Mouse (Mus musculus) spleen, postnatal 14 days (tissue): Measurements from ENCODE around the gene Gm10197.
"Not testable (repeated sequence)": the region's sequence is repeated elsewhere in the genome, so short reads cannot be mapped to it uniquely, and the experiment has no call there.

ENCODE experiments used
- DNase-seq, 2 experiments: peaks; one replicate each; pipeline ENCODE4 v3.0.0; 2021 to 2022; ENCODE audit warnings: low spot score in 2 of 2

Gene Gm10197

DNA sequence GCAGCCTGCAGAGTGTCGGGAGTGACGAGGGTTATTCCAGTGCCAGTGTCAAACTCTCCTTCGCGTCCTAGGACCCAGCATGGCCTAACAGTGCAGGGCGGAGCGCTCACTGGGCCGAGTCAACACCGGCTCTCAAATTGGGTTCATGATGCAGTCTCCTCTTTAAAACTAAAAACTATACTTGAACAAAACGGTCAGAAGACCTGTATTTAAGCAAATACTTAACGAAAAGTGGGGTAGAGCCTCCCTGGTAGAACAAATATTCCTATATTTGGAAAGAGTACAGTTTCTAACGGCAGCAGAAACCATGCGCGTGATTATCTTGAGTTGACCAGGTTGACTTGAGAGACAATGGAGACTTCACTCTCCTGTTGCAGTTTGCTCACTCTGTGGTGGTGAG lies at the start of gene Gm10197:
TSS of gene Gm10197 (minus strand) at position 101 of the 400 bp plus-strand sequence.
- no peak for DNase-seq

DNA sequence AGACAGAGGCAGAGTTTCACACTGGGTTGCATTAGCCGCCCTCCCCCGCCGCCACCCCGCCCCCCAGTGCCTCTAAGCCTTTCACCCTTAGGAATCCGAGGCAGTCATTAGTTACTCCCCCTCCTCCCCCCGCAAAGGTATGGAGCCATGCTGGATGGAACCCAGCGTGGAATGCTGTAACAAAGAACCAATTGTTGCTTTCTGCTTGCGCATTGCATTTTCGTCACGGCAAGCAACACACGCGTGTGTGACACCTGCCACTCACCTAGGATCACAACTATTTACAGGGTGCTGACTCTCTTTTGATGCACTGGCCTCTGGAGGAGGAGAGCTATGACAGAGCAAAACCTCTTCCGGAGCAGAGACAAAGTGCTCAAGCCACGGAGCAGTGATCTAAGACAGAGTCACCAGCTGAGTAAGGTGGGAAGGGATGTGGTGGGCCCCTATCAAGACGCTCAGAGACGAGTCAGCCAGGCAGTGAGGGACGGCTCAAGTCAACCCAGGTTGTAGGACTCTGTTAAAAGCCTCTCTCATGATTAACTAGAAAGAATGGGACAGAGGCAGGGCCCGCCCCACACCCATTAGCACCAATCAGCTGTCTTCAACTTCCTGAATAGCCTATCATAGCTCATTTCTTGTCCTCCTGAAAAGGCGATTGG lies 49.5 kb upstream of the Gm10197 start:
- DNase-seq, result peak; percentile 39 to 46

DNA sequence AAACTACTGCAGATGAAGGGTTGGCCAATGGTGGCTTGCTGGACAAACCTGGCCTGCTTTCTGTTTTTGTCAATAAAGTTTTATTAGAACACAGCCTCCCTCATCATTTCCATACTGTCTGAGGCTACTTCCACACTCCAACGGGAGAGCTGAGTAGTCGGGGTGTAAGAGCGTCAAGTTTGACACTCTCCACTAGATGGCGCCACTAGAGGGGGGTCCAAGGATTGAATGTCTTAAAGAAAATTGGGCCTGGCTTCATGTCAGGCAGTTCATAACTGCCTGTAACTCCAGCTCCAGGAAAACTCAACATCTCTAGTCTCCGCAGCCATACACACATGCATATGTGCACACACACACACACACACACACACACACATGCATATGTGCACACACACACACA lies 48.3 kb upstream of the Gm10197 start:
- DNase-seq, result peak; percentile 50 to 74

DNA sequence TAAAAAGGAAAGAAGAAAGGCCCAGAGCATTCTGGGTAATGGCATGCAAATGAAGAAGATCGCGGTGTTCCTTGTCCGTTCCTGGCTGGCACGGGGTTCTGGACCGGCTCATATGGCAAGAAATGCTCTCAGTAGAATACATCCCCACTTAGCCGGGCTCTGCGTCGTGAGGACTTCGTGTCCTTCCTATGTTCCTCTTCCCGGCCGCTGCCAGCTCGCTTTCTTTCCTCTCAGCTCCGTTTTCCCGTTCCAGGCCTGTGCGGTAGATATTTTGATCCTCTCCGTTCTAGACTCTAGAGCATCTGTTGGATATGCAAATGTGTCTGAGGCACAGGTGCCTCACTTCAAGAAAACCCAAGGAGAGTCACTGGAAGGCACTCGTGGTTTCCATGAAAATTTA lies 43.6 kb upstream of the Gm10197 start:
- DNase-seq, result no peak

DNA sequence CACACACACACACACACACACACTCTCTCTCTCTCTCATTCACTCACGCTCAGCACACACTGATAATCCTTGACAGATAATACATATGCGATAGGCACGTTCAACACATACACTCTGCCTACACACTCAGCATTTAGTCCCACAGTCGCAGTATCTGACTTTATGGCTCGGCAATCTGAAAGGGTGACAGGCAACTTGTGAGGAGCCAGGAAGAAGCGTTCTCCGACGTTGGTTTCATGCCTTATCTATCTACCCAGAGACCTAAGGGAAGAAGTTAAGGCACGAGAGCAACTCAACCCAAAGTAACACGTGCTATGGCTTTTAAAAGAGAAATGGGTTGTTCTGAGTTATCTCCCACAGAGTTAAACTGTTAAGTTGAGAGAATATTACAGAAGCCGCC lies 43.1 kb upstream of the Gm10197 start:
- DNase-seq, result no peak

DNA sequence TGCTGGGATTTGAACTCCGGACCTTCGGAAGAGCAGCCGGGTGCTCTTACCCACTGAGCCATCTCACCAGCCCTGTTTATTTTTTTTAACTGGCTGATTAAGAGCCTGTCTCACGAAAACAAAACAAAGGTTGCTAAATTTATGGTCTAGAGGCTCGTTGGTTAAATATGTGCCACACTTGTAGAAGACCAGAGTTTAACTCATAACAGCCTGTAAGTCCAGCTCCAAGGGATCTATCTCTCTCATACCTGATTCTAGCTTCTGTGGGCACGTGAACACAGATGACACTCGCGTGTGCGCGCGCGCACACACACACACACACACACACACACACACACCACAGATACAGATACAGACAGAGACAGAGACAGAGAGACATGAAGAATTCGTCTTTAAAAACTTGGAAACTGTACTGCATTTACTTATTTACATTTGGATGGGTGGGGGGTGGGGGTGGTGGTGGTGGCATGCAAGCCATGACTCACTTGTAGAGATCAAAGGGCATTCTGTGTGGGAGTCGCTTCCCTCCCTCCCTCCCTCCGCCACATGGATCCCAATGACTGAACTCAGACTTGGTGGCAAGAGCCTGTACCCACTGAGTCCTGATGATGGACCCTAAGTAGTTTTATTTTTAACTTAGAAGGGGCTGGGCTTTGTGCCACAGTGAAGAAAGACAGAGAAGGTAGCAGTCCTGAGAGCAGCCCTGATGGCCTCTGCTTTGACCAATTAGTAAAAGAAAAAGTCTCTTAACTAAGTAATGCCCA lies 42.2 kb upstream of the Gm10197 start:
- no peak for DNase-seq

DNA sequence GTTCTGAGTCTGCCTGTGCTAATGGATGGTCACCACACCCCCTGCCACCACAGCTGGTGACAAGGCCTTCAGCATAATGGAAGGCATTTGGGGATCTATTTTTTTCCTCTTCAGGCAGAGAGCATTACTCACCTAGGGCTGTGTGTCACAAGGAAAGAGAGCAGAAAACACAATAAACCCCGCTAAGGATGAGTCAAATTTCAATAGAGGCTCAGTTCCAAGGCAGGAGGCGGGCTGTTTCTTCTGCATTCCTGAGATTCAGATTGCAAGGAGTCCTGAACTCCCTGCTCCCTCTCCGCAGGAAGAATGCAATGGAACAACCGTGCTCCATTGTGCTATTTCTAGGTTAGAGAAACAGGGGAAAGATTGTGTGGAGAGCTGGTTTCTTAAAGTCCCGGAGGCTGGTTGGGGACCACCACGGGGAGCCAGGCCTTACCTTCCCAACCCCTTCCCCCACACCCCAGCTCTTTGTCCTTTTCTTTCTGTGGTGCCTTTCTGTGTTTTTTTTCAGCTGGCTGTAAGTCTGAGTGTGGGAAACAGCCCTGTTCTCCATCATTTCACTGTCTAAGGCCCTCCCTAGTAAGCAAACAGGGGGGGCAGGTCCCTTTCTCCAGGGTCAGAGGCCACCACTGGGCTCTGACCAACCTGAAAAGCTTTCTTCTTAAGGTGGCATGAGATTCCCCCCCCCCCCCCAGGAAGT lies 40.7 kb upstream of the Gm10197 start:
- no peak for DNase-seq

DNA sequence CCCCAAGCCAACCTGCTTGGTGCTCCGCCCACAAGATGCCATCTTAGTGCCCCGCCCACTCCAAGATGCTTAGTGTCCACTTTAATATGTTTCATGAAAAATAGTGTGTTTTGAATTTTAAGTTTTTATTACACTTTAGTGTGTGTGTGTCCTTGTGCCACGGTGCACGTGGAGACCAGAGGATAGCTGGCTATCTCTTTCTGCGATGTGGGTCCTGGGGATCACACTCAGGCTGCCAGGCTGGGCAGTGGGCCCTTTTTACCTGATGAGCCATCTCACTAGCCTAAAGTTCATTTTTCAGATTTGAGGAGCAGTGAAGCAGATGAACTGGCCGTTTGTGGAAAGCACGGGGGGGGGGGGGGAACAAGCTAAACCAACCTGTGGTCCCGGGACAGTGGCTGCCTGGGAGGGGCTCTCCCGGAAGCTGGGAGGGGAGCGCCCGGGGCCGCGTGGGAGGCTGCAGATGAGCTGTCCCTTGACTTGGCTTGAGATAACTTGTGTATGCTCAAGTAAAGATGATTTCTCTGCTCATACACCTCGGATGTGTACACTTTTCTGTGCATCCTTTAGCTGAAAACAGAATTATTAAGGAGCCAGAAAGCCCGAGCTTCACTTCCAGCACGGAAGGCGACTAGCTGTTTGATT lies 38.2 kb upstream of the Gm10197 start:
- no peak for DNase-seq

DNA sequence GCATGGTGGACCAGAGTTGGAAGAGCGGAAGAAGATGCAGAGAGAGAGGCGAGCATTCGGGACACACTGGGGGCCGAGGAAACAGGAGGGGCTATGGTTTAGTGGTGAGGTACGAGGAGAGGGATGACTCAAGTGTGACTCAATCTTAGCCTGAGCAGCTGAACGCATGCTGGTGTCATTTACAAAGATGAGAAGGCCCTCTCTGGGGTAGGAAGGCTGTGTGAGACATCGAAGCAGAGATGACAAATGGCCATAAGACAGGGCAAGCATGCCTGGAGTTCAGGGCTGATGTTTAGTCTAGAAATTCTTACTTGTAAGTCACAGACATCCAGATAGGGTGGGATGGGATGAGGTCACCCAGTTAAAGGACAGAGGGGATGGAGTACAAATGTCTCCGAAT lies 36.8 kb upstream of the Gm10197 start:
- DNase-seq, result no peak

DNA sequence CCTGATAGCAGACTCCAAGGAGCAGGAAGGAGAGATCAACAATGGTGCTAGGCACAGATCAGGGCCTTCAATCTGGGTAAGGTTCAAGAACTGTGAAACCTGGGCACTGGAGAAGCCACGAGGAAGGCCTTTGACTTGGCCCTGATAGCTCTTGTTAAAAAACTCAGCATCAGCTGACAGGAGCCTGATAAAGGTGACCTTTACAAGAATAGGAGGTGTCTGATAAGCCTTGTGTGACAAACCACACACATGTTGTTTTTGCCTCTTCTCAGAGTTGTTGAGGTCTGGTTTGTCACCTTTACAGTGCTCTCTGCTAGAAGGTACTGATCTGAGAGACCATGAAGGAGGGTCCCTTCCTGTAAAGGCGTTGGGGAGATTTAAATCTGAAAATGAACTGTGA lies 35.8 kb upstream of the Gm10197 start:
- DNase-seq, result no peak

DNA sequence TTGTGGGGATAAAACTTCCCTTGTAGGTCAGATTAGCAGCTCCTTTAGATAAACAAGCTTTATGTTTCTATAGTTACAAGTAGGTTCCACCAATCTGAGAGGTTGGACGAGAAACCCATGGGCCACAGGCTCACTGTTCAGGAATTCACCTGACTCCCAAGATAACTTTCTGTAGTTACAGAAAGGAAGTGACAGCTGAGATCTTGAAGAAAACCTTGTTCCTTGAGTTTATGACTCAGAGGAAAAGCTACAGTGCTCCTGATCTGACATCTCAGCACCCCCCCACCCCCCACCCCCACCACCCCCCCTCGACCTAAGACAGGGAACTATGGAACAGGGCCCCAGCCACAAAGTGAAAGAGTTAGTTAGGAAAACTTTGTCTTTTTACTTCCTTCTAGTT lies 34.2 kb upstream of the Gm10197 start:
- no peak for DNase-seq

DNA sequence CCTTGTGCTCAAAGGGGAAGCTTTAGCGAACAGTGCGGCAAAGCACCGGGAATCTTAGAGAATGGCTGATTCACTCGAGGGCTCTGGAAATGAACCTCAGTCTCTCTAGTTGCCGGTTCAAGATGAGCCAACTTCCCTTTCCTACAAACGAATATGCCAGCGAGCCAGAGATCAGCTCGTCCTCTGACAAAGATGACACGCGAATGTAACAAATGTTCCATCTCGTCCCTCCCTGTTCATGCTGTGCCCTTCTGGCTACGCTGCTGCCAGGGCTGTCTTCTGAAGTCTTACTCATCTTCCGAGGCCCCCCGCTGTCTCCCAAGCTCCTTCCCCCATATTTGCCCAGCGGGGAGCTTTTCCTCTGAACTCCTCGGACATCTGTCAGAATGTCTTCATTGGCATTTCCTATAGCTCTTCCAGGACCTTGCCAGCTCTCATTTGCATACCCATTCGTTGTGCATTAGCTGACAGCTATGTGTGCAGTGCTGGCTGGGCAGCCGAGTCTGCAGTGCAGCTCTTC lies 33.3 kb upstream of the Gm10197 start:
- DNase-seq, result no peak

DNA sequence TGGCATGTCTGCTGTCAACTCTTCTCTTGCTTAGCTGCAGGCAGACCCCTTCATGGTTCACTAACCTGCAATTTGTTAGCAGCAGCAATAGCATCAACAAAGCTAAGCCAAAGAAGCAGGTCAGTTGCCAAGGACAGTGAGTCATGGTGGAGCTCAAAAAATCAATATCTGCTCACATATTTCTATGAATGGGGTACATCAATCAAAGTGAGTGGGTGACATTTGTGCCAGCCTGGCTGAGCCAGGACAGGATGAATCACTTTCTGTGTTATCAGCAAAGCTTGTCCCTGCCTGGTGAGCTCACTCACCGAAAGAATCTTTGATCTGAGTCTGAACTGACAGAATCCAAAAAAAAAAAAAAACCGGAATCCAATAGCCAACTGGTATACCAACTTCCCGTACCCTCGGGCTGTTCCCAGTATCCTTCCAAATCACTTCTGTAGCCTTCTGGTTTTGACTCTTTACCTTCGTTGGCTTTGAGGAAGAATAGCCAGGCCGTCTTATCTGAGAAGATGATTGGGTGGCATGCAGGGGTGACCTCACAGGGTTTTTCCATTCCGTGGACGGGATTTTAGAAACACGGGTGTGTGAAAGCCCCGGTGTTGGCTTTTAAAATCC lies 32.8 kb upstream of the Gm10197 start:
- DNase-seq, result no peak

DNA sequence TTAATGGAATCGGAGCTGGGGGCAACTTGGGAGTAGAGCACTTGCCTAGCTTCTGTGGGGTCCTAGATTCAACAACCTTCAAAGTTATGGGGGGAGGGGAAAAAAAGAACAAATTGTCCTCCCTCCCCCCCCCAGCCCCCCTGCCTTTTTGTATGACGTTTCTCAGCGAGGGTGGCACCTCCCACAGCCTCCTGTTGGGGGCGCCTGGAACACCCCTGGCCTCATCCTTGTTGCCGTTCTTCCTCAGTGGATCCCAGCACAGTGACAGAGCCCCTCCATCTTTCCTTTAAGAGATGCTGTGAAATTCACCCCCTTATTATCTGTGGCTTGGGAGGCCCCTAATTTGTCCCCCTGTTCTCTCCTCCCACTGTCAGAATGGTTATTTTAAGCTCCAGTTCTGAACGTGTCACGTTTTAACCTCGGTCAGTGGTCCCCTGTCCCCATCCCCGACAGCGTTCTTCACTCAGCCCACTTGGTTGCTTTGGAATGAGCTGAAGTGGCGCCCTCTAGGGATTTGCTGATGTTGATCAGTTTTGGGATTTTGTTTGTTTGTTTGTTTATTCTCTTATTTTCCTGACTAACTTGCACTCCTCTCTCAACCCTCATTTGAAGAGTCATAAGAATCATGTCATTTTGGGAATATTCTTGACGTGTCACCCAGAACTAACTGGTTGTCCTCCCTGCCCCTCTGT lies 31.3 kb upstream of the Gm10197 start:
- DNase-seq, result no peak

DNA sequence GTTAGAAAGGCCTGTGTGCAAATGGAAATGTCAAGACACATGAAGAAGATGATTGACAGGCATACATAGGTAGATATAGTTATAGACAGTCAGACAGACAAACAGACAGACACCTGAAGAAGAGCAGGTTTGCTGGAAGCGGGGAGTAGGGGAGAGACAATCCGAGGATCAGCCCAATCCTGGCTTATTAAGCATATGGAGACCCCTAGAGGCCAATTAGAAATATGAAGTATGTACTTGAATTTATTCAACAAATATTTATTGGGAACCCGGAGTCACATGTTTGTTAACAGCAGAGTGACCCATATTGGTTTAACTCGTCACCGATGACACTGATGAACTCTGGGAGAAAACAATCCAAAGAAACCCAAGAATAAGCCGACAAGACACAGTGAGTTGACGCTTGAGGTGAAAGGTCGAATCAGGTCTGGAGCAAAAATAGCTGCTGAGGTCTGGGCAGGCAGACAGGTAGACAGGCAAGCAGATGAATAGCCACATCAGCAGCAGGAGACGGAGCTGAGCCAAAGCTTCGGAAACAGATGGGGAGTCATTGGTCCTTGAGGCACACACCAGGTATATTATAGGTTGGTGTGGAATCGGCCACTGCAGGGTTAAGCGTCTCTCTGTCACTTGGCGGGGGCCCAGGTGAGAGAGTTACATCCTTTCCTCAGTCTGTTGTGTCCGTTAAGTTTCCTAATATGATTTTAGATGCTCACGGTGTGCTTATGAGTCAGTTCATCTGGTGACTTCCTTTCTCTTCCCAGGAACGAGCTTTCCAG lies 29.0 kb upstream of the Gm10197 start:
- DNase-seq, result no peak

DNA sequence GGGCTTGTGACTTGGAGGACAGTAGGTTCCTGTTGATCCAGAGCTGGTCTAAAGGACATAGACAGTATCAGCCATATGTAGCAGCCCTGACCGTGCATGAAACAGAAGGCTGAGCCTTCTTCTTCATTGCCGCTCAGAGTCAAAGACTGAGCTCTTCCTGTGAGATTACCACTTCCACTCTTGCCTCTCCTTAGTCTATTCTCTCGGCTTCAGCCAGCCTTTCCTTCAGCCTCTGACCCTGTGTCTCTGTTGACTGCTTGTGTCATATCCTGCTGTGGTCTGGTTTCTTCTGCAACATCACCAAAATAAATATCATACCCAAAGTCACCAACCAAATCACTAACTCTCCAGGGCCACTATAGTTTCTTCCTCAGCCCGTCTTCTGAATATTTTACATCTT lies 27.6 kb upstream of the Gm10197 start:
- no peak for DNase-seq

DNA sequence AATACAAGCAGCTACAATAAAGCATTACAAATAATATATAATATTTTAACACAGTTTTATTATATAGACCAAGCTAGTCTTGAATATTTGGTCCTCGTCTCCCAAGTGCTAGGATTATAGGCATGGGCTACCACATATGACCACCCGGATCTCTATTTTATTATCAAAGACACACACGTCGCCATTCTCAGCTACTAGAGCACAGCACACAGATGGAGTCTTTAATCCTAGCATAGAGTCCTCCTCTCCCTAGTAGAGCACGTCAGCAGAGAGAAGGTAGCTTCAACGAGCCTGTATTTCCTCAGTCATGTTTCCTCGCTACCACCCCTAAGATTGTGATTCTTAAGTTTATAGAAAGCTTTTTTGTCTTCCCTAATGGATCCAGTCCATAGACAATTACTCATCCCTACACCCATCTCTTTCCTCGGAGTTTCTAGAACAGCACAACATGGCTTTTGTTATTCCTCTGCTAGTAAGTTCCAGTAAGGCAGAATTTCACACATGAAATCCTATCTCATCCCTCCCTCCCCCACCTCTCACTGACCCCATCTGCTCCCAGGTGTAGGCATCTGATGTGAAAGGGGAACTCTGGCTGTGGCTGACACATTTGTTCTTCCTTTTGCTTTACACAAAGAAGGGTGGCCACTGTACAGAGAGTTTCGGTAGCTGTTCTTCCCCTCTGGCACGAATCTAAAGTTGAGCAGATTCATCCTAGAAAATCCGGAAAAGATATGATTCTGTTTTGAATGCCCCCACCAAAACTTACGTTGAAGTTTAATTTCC lies 26.1 kb upstream of the Gm10197 start:
- DNase-seq, result no peak

DNA sequence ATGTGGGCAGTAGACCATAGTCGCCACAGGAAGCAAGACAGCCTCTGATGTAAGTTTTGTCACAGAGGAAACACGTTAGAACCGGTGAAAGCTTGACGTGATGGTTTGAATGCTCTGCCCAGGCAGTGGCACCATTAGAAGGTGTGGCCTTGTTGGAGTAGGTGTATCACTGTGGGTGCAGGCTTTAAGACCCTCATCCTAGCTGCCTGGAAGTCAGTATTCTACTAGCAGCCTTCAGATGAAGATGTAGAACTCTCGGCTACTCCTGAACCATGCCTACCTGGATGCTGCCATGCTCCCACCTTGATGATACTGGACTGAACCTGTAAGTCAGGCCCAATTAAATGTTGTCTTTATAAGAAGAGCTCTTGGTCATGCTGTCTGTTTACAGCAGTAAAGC lies 24.2 kb upstream of the Gm10197 start:
- DNase-seq, result not testable (repeated sequence)

DNA sequence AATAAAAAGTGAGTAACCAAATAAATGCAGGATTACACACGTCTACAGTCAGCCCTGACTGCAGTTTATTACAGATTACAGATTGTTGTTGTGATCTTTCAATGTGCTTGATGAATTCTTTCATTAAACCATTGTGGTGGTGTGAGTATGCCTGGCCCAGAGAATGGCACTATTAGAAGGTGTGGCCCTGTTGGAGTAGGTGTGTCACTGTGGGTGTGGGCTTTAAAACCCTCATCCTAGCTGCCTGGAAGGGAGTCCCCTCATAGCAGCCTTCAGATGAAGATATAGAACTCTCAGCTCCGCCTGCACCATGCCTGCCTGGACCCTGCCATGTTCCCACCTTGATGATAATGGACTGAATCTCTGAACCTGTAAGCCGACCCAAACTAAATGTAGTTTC lies 23.4 kb upstream of the Gm10197 start:
- DNase-seq, result not testable (repeated sequence)

DNA sequence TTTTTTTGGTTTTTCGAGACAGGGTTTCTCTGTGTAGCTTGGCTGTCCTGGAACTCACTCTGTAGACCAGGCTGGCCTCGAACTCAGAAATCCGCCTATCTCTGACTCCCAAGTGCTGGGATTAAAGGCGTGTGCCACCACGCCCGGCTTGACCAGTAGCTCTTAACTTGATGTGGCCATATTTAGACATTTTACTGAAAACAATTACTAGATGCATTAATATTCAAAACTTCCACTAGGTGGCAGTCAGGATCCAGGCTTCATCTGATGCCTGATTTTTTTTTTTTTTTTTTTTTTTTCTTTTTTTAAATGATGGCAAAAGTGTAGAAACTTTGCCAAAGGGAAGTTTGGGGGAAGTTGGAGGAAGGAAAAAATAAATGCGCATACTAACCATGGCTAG lies 23.0 kb upstream of the Gm10197 start:
- no peak for DNase-seq
